ENCODE assay signal across 8 mouse cellular contexts in genomic region chr4:135353066-135353793, GRCm38 (mm10). TPM values are rescaled to one million over a fixed set of nuclear protein-coding genes. Genes with fewer than 3 reads are reported as not detected.
DNase-seq lines count a peak whose midpoint lies in the region; ATAC-seq and TF ChIP-seq lines count a peak whose summit lies in the region.

Gene Srrm1, minus strand, starts transcription at chr4:135353321.

- peak; percentile 43 to 80; a peak in 2 of 4 replicates for TF ChIP-seq POLR2A in MEL (IDR thresholded peaks at IDR 0.05; ENCODE audit: control insufficient read depth in 1 of 2, insufficient read depth in 1 of 2, low read depth in 1 of 2, low read length in 2 of 2, poor library complexity in 1 of 2)
- peak; percentile 89 for TF ChIP-seq POLR2A in cerebellum, adult 2 months (IDR thresholded peaks at IDR 0.05; ENCODE audit: borderline replicate concordance, insufficient read depth, low read length)

- no peaks in the 10 kb centered on the region for H3K27me3 ChIP-seq in MEL (ENCODE audit: control insufficient read depth in 1 of 2, insufficient read depth in 2 of 2, low read length in 2 of 2)
- no peaks in the 10 kb centered on the region for H3K27me3 ChIP-seq in cerebellum, adult 2 months (ENCODE audit: control insufficient read depth, insufficient read depth, low read length)
- H3K27me3 ChIP-seq in forebrain, postnatal 0 days (ENCODE audit: insufficient read depth, low read length) = no peaks in the 10 kb centered on the region
- no peaks in the 10 kb centered on the region for H3K27me3 ChIP-seq in lung, embryonic 15.5 days

- peaks cover 46% of the 10 kb centered on the region for H3K79me2 ChIP-seq in MEL (ENCODE audit: control insufficient read depth, insufficient read depth, low read length, poor library complexity)

- peaks cover 10 to 28% of the 10 kb centered on the region in 2 experiments for H3K36me3 ChIP-seq in MEL (ENCODE audit: control insufficient read depth in 1 of 2, insufficient read depth in 2 of 2, low read length in 2 of 2)
- H3K36me3 ChIP-seq in forebrain, postnatal 0 days (ENCODE audit: insufficient read depth) = no peaks in the 10 kb centered on the region
- peaks cover 6% of the 10 kb centered on the region; the same call in 1 of the 2 replicates for H3K36me3 ChIP-seq in lung, embryonic 15.5 days

- WGBS in cerebellum, adult 2 months = under 1% methylated on average over 69 of the region's 69 CpGs
- WGBS in forebrain, postnatal 0 days = 4% methylated on average over 69 of the region's 69 CpGs
- under 1% methylated on average over 69 of the region's 69 CpGs for WGBS in lung, embryonic 15.5 days

- no peak for TF ChIP-seq RAD21 in MEL (IDR thresholded peaks at IDR 0.05; ENCODE audit: low read depth, low read length)

- H3K4me2 ChIP-seq in forebrain, postnatal 0 days (ENCODE audit: low read depth) = peak within 1 kb of the TSS; percentile 81
- H3K4me2 ChIP-seq in lung, embryonic 15.5 days = peak within 1 kb of the TSS; percentile 79

- peak; percentile 97 for DNase-seq in MEL (ENCODE audit: low read depth, low spot score)
- DNase-seq in cerebellum, adult 2 months = peak; percentile 98 to 99
- DNase-seq in forebrain, postnatal 0 days = peak; percentile 100
- peak; percentile 99 for DNase-seq in heart, postnatal 4 days
- DNase-seq in layer of hippocampus, adult 8-10 months (ENCODE audit: low spot score in 2 of 2) = peak; percentile 97
- DNase-seq in ovary, adult 18-20 months (ENCODE audit: low spot score) = peak; percentile 99
- DNase-seq in thymus, postnatal 0 days (ENCODE audit: low spot score) = peak; percentile 99

- no peaks in the 10 kb centered on the region for H3K9me3 ChIP-seq in MEL (replicated peaks; ENCODE audit: insufficient read depth, low read length)
- H3K9me3 ChIP-seq in forebrain, postnatal 0 days (ENCODE audit: low read length) = no peaks in the 10 kb centered on the region
- H3K9me3 ChIP-seq in lung, embryonic 15.5 days = no peaks in the 10 kb centered on the region

- peak within 1 kb of the TSS; percentile 100 for H3K9ac ChIP-seq in MEL (ENCODE audit: control insufficient read depth, low read depth, low read length, poor library complexity, severe bottlenecking)
- peak within 1 kb of the TSS; percentile 99 for H3K9ac ChIP-seq in forebrain, postnatal 0 days
- peak within 1 kb of the TSS; percentile 99 for H3K9ac ChIP-seq in lung, embryonic 15.5 days

- H3K4me3 ChIP-seq in MEL (ENCODE audit: control insufficient read depth in 1 of 2, insufficient read depth in 1 of 2, low read depth in 2 of 2, low read length in 2 of 2) = peak within 1 kb of the TSS; percentile 78 to 99
- peak within 1 kb of the TSS; percentile 80 for H3K4me3 ChIP-seq in cerebellum, adult 2 months (replicated peaks; ENCODE audit: insufficient read depth, low read depth, low read length)
- peak within 1 kb of the TSS; percentile 100 for H3K4me3 ChIP-seq in forebrain, postnatal 0 days (ENCODE audit: low read depth, low read length)
- peak within 1 kb of the TSS; percentile 78 for H3K4me3 ChIP-seq in lung, embryonic 15.5 days

- peaks cover 0 to 25% of the 10 kb centered on the region in 2 experiments; a peak in 2 of 4 replicates for H3K4me1 ChIP-seq in MEL (ENCODE audit: control insufficient read depth in 1 of 2, insufficient read depth in 2 of 2, low read length in 2 of 2)
- peaks cover 4% of the 10 kb centered on the region; the same call in 1 of the 2 replicates for H3K4me1 ChIP-seq in cerebellum, adult 2 months (ENCODE audit: control insufficient read depth, insufficient read depth, low read length)
- H3K4me1 ChIP-seq in forebrain, postnatal 0 days (ENCODE audit: insufficient read depth) = 0 out of 2 replicates have a peak, but pooled peaks cover 3% of the 10 kb centered on the region
- H3K4me1 ChIP-seq in lung, embryonic 15.5 days = peaks cover 20% of the 10 kb centered on the region

- TF ChIP-seq CTCF in MEL (IDR thresholded peaks at IDR 0.05 in 2 of 3, conservative IDR thresholded peaks at IDR 0.05 in 1 of 3; ENCODE audit: control insufficient read depth in 1 of 3, insufficient read depth in 1 of 3, low read depth in 2 of 3, low read length in 3 of 3, poor library complexity in 1 of 3, severe bottlenecking in 1 of 3) = no peak
- TF ChIP-seq CTCF in cerebellum, adult 2 months (IDR thresholded peaks at IDR 0.05; ENCODE audit: borderline replicate concordance, insufficient read depth, low read depth, low read length) = no peak
- TF ChIP-seq CTCF in forebrain, postnatal 0 days (IDR thresholded peaks at IDR 0.05; ENCODE audit: low read depth) = no peak

- H3K27ac ChIP-seq in MEL (ENCODE audit: control insufficient read depth, low read depth, low read length) = peak within 1 kb of the TSS; percentile 100
- H3K27ac ChIP-seq in cerebellum, adult 2 months (ENCODE audit: insufficient read depth, low read length) = peak within 1 kb of the TSS; percentile 69
- H3K27ac ChIP-seq in forebrain, postnatal 0 days (ENCODE audit: low read depth, low read length) = peak within 1 kb of the TSS; percentile 94
- peak within 1 kb of the TSS; percentile 100 for H3K27ac ChIP-seq in lung, embryonic 15.5 days

- ATAC-seq in forebrain, postnatal 0 days = peak; percentile 96
- ATAC-seq in lung, embryonic 15.5 days (ENCODE audit: borderline replicate concordance, extremely low read depth, low FRiP score, low TSS enrichment) = peak; percentile 94

- no peak for TF ChIP-seq EP300 in MEL (IDR thresholded peaks at IDR 0.05; ENCODE audit: low read depth in 1 of 2, low read length in 2 of 2)

TF ChIP-seq in MEL, 35 proteins besides CTCF, POLR2A, EP300 and RAD21 (continues in another document):
- TF ChIP-seq NRF1 (IDR thresholded peaks at IDR 0.05; ENCODE audit: insufficient read depth, low read depth, low read length, poor library complexity, severe bottlenecking) (peak; percentile 97), MYC (IDR thresholded peaks at IDR 0.05; ENCODE audit: low read depth, low read length) (peak; percentile 92), RCOR1 (IDR thresholded peaks at IDR 0.05; ENCODE audit: low read depth, low read length) (no peak), ZKSCAN1 (IDR thresholded peaks at IDR 0.05; ENCODE audit: low read depth, low read length) (peak; percentile 42; the same call in 1 of the 2 replicates), ELF1 (IDR thresholded peaks at IDR 0.05; ENCODE audit: low read depth, low read length) (peak; percentile 32; the same call in 1 of the 2 replicates), ZMIZ1 (IDR thresholded peaks at IDR 0.05; ENCODE audit: low read depth, low read length) (peak; percentile 88), TBP (IDR thresholded peaks at IDR 0.05; ENCODE audit: low read depth, low read length) (no peak; the same call in 1 of the 2 replicates), CHD2 (IDR thresholded peaks at IDR 0.05; ENCODE audit: low read length) (no peak), KAT2A (conservative IDR thresholded peaks at IDR 0.05; ENCODE audit: low read depth, low read length) (peak; percentile 47), HCFC1 (IDR thresholded peaks at IDR 0.05; ENCODE audit: low read depth, low read length) (peak; percentile 84), TAL1 (IDR thresholded peaks at IDR 0.05; ENCODE audit: low read length) (no peak), MEF2A (IDR thresholded peaks at IDR 0.05; ENCODE audit: extremely low read depth, insufficient replicate concordance, low read depth, low read length, poor library complexity, severe bottlenecking) (no peak), GATA1 (IDR thresholded peaks at IDR 0.05; ENCODE audit: low read depth, low read length) (no peak), GABPA (IDR thresholded peaks at IDR 0.05; ENCODE audit: low read depth, low read length) (no peak), ETS1 (IDR thresholded peaks at IDR 0.05; ENCODE audit: low read depth, low read length) (peak; percentile 61), SMC3 (IDR thresholded peaks at IDR 0.05; ENCODE audit: low read depth, low read length) (no peak), NELFE (IDR thresholded peaks at IDR 0.05; ENCODE audit: low read depth, low read length) (peak; percentile 87), MAFK (IDR thresholded peaks at IDR 0.05; ENCODE audit: borderline replicate concordance, low read depth, low read length) (no peak), ZNF384 (IDR thresholded peaks at IDR 0.05; ENCODE audit: low read depth, low read length) (peak; percentile 99), ZC3H11A (IDR thresholded peaks at IDR 0.05; ENCODE audit: low read depth, low read length) (no peak), JUND (IDR thresholded peaks at IDR 0.05; ENCODE audit: low read depth, low read length) (no peak), POLR2AphosphoS2 (IDR thresholded peaks at IDR 0.05; ENCODE audit: low read length) (no peak; the same call in none of the 2 replicates), POLR2AphosphoS5 (IDR thresholded peaks at IDR 0.05; ENCODE audit: borderline replicate concordance, low read depth, low read length) (peak; percentile 20; the same call in 1 of the 2 replicates), SIN3A (IDR thresholded peaks at IDR 0.05; ENCODE audit: low read length) (peak; percentile 83), CHD1 (IDR thresholded peaks at IDR 0.05; ENCODE audit: low read depth, low read length) (no peak), MXI1 (IDR thresholded peaks at IDR 0.05; ENCODE audit: low read depth, low read length) (peak; percentile 74), MAX (IDR thresholded peaks at IDR 0.05; ENCODE audit: low read length) (peak; percentile 70), MYB (IDR thresholded peaks at IDR 0.05; ENCODE audit: low read depth, low read length) (no peak), BHLHE40 (IDR thresholded peaks at IDR 0.05; ENCODE audit: borderline replicate concordance, low read depth, low read length) (no peak), MAZ (IDR thresholded peaks at IDR 0.05; ENCODE audit: low read depth, low read length) (peak; percentile 77; the same call in 1 of the 2 replicates), TCF12 (IDR thresholded peaks at IDR 0.05; ENCODE audit: low read depth, low read length) (peak; percentile 46), E2F4 (IDR thresholded peaks at IDR 0.05; ENCODE audit: borderline replicate concordance, low read depth, low read length) (peak; percentile 69; the same call in 1 of the 2 replicates)

RNA-seq across cellular contexts. Expression of gene Srrm1, which starts in this region (rescaled TPM):
- total RNA-seq in MEL (2012; rRNA removed) = 26.9 and 29.4 TPM in 2 replicates
- 100 to 1,000 TPM; 138 to 285 TPM for polyA plus RNA-seq in MEL (2012; ENCODE audit: insufficient read depth in 1 of 2, insufficient read length in 2 of 2, low read depth in 1 of 2, low replicate concordance in 2 of 2, missing spikeins in 1 of 2)
- 124 and 130 TPM in 2 replicates for polyA plus RNA-seq in cerebellum, adult 2 months (2012; rRNA removed)
- total RNA-seq in forebrain, postnatal 0 days (2014; rRNA removed) = 38.5 and 46.6 TPM in 2 replicates
- polyA plus RNA-seq in forebrain, postnatal 0 days (2015; fragmentation: Nextera tagmentation; extraction: Ambion mirVana) = 129 and 173 TPM in 2 replicates
- total RNA-seq in heart, postnatal 4 days (2021) = 100 to 1,000 TPM; 132 to 135 TPM
- total RNA-seq in layer of hippocampus, adult 8-10 months (2022) = 100 to 1,000 TPM; 134 to 168 (median 160) TPM
- polyA plus RNA-seq in lung, embryonic 15.5 days (2015; fragmentation: Nextera tagmentation; extraction: Ambion mirVana) = 199 and 209 TPM in 2 replicates
- 213 and 259 TPM in 2 replicates for polyA plus RNA-seq in thymus, postnatal 0 days (2015; fragmentation: Nextera tagmentation; extraction: Ambion mirVana)

Comparison
In these comparisons a context has a peak if more than half of its experiments do, and no peak if none do; other contexts are left out.
1. Peak in every context shown above with its lines: DNase-seq, ATAC-seq, H3K4me3 ChIP-seq and H3K27ac ChIP-seq.